Mouse (Mus musculus) heart, embryonic 11.5 days (tissue): ENCODE results near the gene Olfr878. TPM values are rescaled to one million over a fixed set of nuclear protein-coding genes. Genes with fewer than 3 reads are reported as not detected.

Experiments
- ATAC-seq: fragments of 200-750 bp; cut with Nextera tagmentation; replicated peaks from 2 replicates; pipeline ENCODE4 v1.8.0; 2017; ENCODE audit warnings: moderate library complexity; ENCODE audit not compliant: insufficient number of reproducible peaks, low FRiP score, low TSS enrichment
- H3K27ac ChIP-seq: fragments of 300-500 bp; sonication (generic); 2 replicates; pipeline ENCODE4 v1.5.1; 2014; ENCODE audit warnings: mild to moderate bottlenecking, low read depth, low read length
- H3K27me3 ChIP-seq: fragments of 300-500 bp; sonication (generic); 2 replicates; pipeline ENCODE4 v1.6.1; 2014; ENCODE audit warnings: mild to moderate bottlenecking, low read length, mixed read lengths; ENCODE audit not compliant: control insufficient read depth, insufficient read depth
- H3K36me3 ChIP-seq: fragments of 300-500 bp; sonication (generic); 2 replicates; pipeline ENCODE4 v1.6.1; 2014; ENCODE audit warnings: mild to moderate bottlenecking, low read length, moderate library complexity, mixed read lengths; ENCODE audit not compliant: control insufficient read depth, insufficient read depth
- H3K4me1 ChIP-seq: fragments of 300-500 bp; sonication (generic); 2 replicates; pipeline ENCODE4 v1.6.1; 2014; ENCODE audit warnings: low read length; ENCODE audit not compliant: control insufficient read depth, insufficient read depth
- H3K4me2 ChIP-seq: fragments of 300-500 bp; sonication (generic); 2 replicates; pipeline ENCODE4 v1.6.1; 2014; ENCODE audit warnings: mild to moderate bottlenecking, moderate library complexity
- H3K4me3 ChIP-seq: fragments of 300-500 bp; sonication (generic); 2 replicates; pipeline ENCODE4 v1.5.1; 2014; ENCODE audit warnings: low read depth, low read length
- H3K9ac ChIP-seq: fragments of 300-500 bp; sonication (generic); 2 replicates; pipeline ENCODE4 v1.6.1; 2014; ENCODE audit warnings: mild to moderate bottlenecking, low read depth, low read length, moderate library complexity
- H3K9me3 ChIP-seq: fragments of 300-500 bp; sonication (generic); replicated peaks from 2 replicates; pipeline ENCODE4 v1.6.1; 2016; ENCODE audit warnings: low read length; ENCODE audit not compliant: control insufficient read depth
- WGBS: fragments of 180-500 bp; shearing (Covaris S2); extraction: QIAGEN DNeasy Blood & Tissue Kit; methylation state at CpG from one replicate; pipeline ENCODE4 v1.1.7; 2014; ENCODE audit not compliant: insufficient replicate concordance; 5-methylcytosine and 5-hydroxymethylcytosine counted together
- polyA plus RNA-seq: library from polyadenylated mRNA; unstranded; fragments of >200 nt; fragmentation: Nextera tagmentation; extraction: Ambion mirVana; gene quantifications from 2 replicates; pipeline ENCODE4 v1.2.1, GENCODE M21; 2014

The Olfr878 gene
- polyA plus RNA-seq, 1 experiment from 2014 or later = not detected

GRCm38 (mm10) chr9:37925445-37925844 is 7.8 kb downstream of the Olfr878 start:
- H3K36me3 ChIP-seq = no peaks in the 10 kb centered on the region
- H3K9ac ChIP-seq = no peak overlapping the region
- no peaks in the 10 kb centered on the region for H3K27me3 ChIP-seq
- WGBS = 58% methylated on average over 2 of the region's 2 CpGs
- H3K9me3 ChIP-seq = no peaks in the 10 kb centered on the region
- H3K27ac ChIP-seq = no peak overlapping the region
- no peak for ATAC-seq
- H3K4me1 ChIP-seq = no peaks in the 10 kb centered on the region
- H3K4me3 ChIP-seq = no peak overlapping the region
- no peak overlapping the region for H3K4me2 ChIP-seq

GRCm38 (mm10) chr9:37926019-37927013 is 8.7 kb downstream of the Olfr878 start:
- Histone ChIP-seq H3K4me3 (no peak overlapping the region), H3K9me3 (no peaks in the 10 kb centered on the region), H3K4me1 (no peaks in the 10 kb centered on the region), H3K4me2 (no peak overlapping the region), H3K36me3 (no peaks in the 10 kb centered on the region), H3K9ac (no peak overlapping the region), H3K27ac (no peak overlapping the region), H3K27me3 (no peaks in the 10 kb centered on the region)
- WGBS = 65% methylated on average over 3 of the region's 3 CpGs
- ATAC-seq = no peak

GRCm38 (mm10) chr9:37932519-37932918 is 14.9 kb downstream of the Olfr878 start:
- no peaks in the 10 kb centered on the region for H3K4me1 ChIP-seq
- no peaks in the 10 kb centered on the region for H3K27me3 ChIP-seq
- H3K36me3 ChIP-seq = no peaks in the 10 kb centered on the region
- no peaks in the 10 kb centered on the region for H3K9me3 ChIP-seq
- 7% methylated on average over 11 of the region's 11 CpGs for WGBS
- no peak overlapping the region for H3K27ac ChIP-seq
- no peak; the same call in 1 of the 2 replicates for ATAC-seq
- no peak overlapping the region for H3K9ac ChIP-seq
- H3K4me2 ChIP-seq = no peak overlapping the region
- H3K4me3 ChIP-seq = no peak overlapping the region

- H3K9ac ChIP-seq = no peak overlapping the region
- no peak overlapping the region for H3K4me3 ChIP-seq
- no peaks in the 10 kb centered on the region for H3K4me1 ChIP-seq
- H3K9me3 ChIP-seq = no peaks in the 10 kb centered on the region
- H3K27me3 ChIP-seq = no peaks in the 10 kb centered on the region
- no peak overlapping the region for H3K27ac ChIP-seq
- ATAC-seq = no peak
- no peaks in the 10 kb centered on the region for H3K36me3 ChIP-seq
- H3K4me2 ChIP-seq = no peak overlapping the region
Measured at GRCm38 (mm10) chr9:37934146-37934545, 16.5 kb downstream of the Olfr878 start.

- Histone ChIP-seq H3K36me3 (no peaks in the 10 kb centered on the region), H3K27me3 (no peaks in the 10 kb centered on the region), H3K4me2 (no peak overlapping the region), H3K27ac (no peak overlapping the region), H3K9ac (no peak overlapping the region), H3K4me3 (no peak overlapping the region), H3K9me3 (no peaks in the 10 kb centered on the region), H3K4me1 (no peaks in the 10 kb centered on the region)
- no peak for ATAC-seq
- WGBS = 82% methylated on average over 2 of the region's 2 CpGs
Measured at GRCm38 (mm10) chr9:37941167-37941566, 23.5 kb downstream of the Olfr878 start.

Other genes starting within 250 kb of the Olfr878 start
- gene Panx3, start 248.6 kb upstream of the Olfr878 start, polyA plus RNA-seq = 0.08 and 0.10 TPM in 2 replicates
- gene Olfr160, start 201.6 kb upstream of the Olfr878 start, polyA plus RNA-seq = not detected in 2 replicates
- gene Olfr874, start 172.7 kb upstream of the Olfr878 start, polyA plus RNA-seq = not detected in 2 replicates
- not detected in 2 replicates for gene Olfr875, start 146.0 kb upstream of the Olfr878 start, polyA plus RNA-seq
- gene Olfr876, start 114.8 kb upstream of the Olfr878 start, polyA plus RNA-seq = not detected in 2 replicates
- not detected in 2 replicates for gene Olfr877, start 63.6 kb upstream of the Olfr878 start, polyA plus RNA-seq
- not detected in 2 replicates for gene Olfr145, start 21.1 kb upstream of the Olfr878 start, polyA plus RNA-seq
- not detected in 2 replicates for gene Olfr881, start 74.0 kb downstream of the Olfr878 start, polyA plus RNA-seq
- not detected in 2 replicates for gene Olfr883, start 108.0 kb downstream of the Olfr878 start, polyA plus RNA-seq
- not detected in 2 replicates for gene Olfr884, start 128.7 kb downstream of the Olfr878 start, polyA plus RNA-seq
- gene Olfr885, start 143.5 kb downstream of the Olfr878 start, polyA plus RNA-seq = not detected in 2 replicates
- gene Olfr887, start 166.2 kb downstream of the Olfr878 start, polyA plus RNA-seq = not detected in 2 replicates
- gene Olfr888, start 190.3 kb downstream of the Olfr878 start, polyA plus RNA-seq = not detected in 2 replicates
- gene Olfr889, start 197.4 kb downstream of the Olfr878 start, polyA plus RNA-seq = 0.04 TPM in 1 of 2 replicates, not detected in the other
- not detected in 2 replicates for gene Olfr890, start 224.7 kb downstream of the Olfr878 start, polyA plus RNA-seq